Mouse (Mus musculus): ENCODE data around the gene Mrgpre. TPM values are rescaled to one million over a fixed set of nuclear protein-coding genes. Genes with fewer than 3 reads are reported as not detected.
A peak's percentile ranks its signal among the peaks of the same experiment; 100 is the strongest.

Mrgpre gene
- 2.3 and 2.4 TPM in 2 replicates for polyA plus RNA-seq (2014; fragmentation: Nextera tagmentation; extraction: Ambion mirVana)

DNA sequence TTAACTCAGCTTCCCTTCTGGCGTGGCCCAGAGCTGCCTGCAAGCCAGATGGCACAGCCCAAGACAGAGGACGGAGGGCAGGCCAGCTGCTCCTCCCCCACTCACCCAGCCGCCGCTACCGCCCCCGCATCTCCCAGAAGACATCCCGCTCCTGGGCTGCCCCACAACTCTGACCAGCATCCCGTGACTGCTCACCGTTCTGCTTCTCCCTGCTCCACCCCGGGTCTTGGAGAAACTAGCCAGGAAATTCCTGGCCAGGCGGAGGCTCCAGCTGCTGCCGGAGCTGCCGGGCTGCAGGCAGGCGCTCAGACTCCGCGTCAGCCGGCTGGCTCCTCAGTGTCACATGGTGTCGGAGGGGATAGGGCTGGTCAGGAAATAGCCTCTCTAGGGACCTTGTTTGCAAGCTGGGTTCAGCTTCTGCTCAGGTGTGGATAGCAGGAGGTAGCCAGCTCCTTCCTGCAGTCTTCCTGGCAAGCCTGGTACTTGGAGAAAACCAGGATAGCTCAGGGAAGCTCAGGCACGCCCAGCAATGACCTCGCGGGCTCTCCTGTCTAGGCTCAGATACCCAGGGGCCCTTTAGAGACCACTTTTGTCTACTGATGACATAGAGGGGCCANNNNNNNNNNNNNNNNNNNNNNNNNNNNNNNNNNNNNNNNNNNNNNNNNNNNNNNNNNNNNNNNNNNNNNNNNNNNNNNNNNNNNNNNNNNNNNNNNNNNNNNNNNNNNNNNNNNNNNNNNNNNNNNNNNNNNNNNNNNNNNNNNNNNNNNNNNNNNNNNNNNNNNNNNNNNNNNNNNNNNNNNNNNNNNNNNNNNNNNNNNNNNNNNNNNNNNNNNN, at the start of gene Mrgpre:
Gene Mrgpre, minus strand, starts transcription at position 505 of the 834 bp plus-strand sequence.
- Histone ChIP-seq H3K9ac (ENCODE audit: low read length) (peak within 1 kb of the TSS; percentile 46), H3K4me2 (ENCODE audit: low read length) (peak within 1 kb of the TSS; percentile 49), H3K4me3 (ENCODE audit: low read depth, low read length) (peak within 1 kb of the TSS; percentile 30), H3K9me3 (ENCODE audit: control insufficient read depth, low read length) (no peaks in the 10 kb centered on the region), H3K4me1 (replicated peaks; ENCODE audit: control insufficient read depth, insufficient read depth, low read length) (peaks cover 10% of the 10 kb centered on the region), H3K27me3 (replicated peaks; ENCODE audit: control insufficient read depth, insufficient read depth, low read length) (no peaks in the 10 kb centered on the region), H3K36me3 (ENCODE audit: control insufficient read depth, insufficient read depth, low read length) (no peaks in the 10 kb centered on the region), H3K27ac (ENCODE audit: low read depth) (peak within 1 kb of the TSS; percentile 29)
- ATAC-seq (replicated peaks; ENCODE audit: low FRiP score, low TSS enrichment, low read depth): peak; percentile 85
- 4% methylated on average over 16 of the region's 21 CpGs for WGBS
- DNase-seq (ENCODE audit: low spot score): peak; percentile 83

DNA sequence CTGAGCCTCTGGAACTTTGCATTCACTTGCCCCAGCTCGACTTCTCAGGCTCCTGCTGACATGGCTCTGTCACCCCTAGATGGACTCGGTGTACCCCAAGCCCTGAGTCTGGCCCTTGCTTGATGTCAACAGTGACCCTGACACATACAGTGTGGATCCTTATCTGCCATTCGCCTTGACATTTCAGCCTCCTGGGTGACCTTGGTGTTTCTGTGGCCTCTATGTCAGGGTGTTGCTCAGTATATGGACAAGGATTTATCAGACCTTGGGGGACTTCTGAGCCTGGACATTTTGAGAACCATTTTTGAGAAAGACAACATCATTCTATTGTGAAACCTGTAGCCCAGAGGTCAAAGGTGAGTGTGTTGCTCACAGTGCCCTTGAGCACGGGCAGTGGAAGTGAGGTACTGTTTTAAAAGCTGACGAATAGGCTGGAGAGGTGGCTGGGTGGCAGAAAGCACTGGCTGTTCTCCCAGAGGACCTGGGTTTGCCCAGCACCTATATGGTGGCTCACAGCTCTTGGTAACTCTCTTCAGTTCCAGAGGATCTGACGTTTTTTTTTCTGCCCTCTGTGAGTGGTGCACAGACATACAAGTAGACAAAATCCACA, 49.4 kb upstream of the Mrgpre start:
- 80% methylated on average over 6 of the region's 6 CpGs for WGBS
- no peak overlapping the region for H3K4me2 ChIP-seq (ENCODE audit: low read length)
- ATAC-seq (replicated peaks; ENCODE audit: low FRiP score, low TSS enrichment, low read depth) (no peak), DNase-seq (ENCODE audit: low spot score) (no peak)
- peaks cover 22% of the 10 kb centered on the region for H3K36me3 ChIP-seq (ENCODE audit: control insufficient read depth, insufficient read depth, low read length)
- H3K27me3 ChIP-seq (replicated peaks; ENCODE audit: control insufficient read depth, insufficient read depth, low read length): no peaks in the 10 kb centered on the region
- H3K4me3 ChIP-seq (ENCODE audit: low read depth, low read length): no peak overlapping the region
- no peak overlapping the region for H3K27ac ChIP-seq (ENCODE audit: low read depth)
- H3K9ac ChIP-seq (ENCODE audit: low read length): no peak overlapping the region
- H3K9me3 ChIP-seq (ENCODE audit: control insufficient read depth, low read length): no peaks in the 10 kb centered on the region
- H3K4me1 ChIP-seq (replicated peaks; ENCODE audit: control insufficient read depth, insufficient read depth, low read length): peaks cover 16% of the 10 kb centered on the region

DNA sequence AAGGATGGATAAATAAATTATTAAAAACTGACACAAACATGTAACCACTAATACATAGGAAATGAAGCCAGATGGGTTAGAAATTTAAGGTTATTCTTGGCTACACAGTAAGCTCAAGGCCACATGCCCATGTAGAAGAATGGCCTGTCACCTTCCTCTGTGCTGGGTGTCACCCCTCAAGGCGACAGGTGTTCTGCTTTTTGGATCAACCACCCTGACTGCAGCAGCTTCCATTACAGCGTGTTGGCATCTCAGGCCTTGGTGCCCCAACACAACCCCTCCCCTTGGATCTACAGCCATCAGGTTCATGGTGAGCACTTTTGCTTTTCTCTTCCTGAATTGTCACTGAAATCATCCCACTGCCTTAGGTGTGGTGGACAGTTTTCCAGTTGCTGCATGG, 48.3 kb upstream of the Mrgpre start:
- Histone ChIP-seq H3K36me3 (ENCODE audit: control insufficient read depth, insufficient read depth, low read length) (peaks cover 11% of the 10 kb centered on the region), H3K9ac (ENCODE audit: low read length) (no peak overlapping the region), H3K4me1 (replicated peaks; ENCODE audit: control insufficient read depth, insufficient read depth, low read length) (peaks cover 16% of the 10 kb centered on the region), H3K4me3 (ENCODE audit: low read depth, low read length) (no peak overlapping the region), H3K27ac (ENCODE audit: low read depth) (no peak overlapping the region), H3K4me2 (ENCODE audit: low read length) (no peak overlapping the region), H3K9me3 (ENCODE audit: control insufficient read depth, low read length) (no peaks in the 10 kb centered on the region), H3K27me3 (replicated peaks; ENCODE audit: control insufficient read depth, insufficient read depth, low read length) (no peaks in the 10 kb centered on the region)
- WGBS: 94% methylated on average over 2 of the region's 2 CpGs
- ATAC-seq (replicated peaks; ENCODE audit: low FRiP score, low TSS enrichment, low read depth): no peak
- DNase-seq (ENCODE audit: low spot score): no peak

DNA sequence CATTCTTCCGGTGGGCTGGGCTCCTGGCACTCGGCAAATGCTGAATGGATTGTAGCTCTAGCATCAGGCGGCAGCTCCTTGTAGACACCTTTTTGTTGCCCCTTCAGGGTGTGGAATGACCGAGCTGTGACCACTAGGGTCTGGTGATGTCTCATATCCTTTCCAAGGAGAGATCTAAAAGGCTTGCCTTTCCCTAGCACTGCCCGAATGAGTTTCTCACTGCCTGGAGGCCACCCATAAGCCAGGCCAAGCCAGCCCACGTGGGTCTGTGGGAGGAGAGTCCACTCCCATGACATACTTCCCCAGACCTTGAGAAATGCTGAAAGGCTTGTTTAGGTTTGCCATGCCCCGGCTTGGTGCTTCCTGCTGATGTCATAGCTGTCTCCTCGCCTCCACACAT, 47.9 kb upstream of the Mrgpre start:
- no peak for DNase-seq (ENCODE audit: low spot score)
- no peak overlapping the region for H3K4me2 ChIP-seq (ENCODE audit: low read length)
- no peaks in the 10 kb centered on the region for H3K27me3 ChIP-seq (replicated peaks; ENCODE audit: control insufficient read depth, insufficient read depth, low read length)
- no peak overlapping the region for H3K4me3 ChIP-seq (ENCODE audit: low read depth, low read length)
- H3K9me3 ChIP-seq (ENCODE audit: control insufficient read depth, low read length): no peaks in the 10 kb centered on the region
- no peak for ATAC-seq (replicated peaks; ENCODE audit: low FRiP score, low TSS enrichment, low read depth)
- H3K9ac ChIP-seq (ENCODE audit: low read length): no peak overlapping the region
- H3K4me1 ChIP-seq (replicated peaks; ENCODE audit: control insufficient read depth, insufficient read depth, low read length): peaks cover 16% of the 10 kb centered on the region
- 73% methylated on average over 8 of the region's 8 CpGs for WGBS
- no peak overlapping the region for H3K27ac ChIP-seq (ENCODE audit: low read depth)
- H3K36me3 ChIP-seq (ENCODE audit: control insufficient read depth, insufficient read depth, low read length): peaks cover 8% of the 10 kb centered on the region

DNA sequence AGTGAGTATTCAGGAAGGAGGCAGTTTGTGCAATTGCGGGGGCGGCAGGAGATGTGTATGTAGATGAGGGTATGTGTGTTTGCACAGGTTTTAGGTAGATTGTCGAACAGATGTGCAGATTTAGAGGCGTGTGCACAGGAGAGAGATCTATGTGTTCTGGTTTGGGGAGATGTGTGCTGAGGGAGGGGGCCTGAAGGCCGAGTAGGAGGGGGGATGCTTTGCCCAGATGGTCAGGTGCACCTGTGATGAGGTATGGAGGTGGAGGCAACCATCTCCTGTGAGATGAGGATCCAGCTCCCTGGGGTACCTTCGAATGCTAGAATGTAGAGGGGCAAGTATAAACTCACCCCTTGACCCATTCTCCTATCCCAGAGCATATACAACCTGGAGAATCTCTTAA, 46.1 kb upstream of the Mrgpre start:
- H3K4me2 ChIP-seq (ENCODE audit: low read length): peak overlapping the region; percentile 95
- no peaks in the 10 kb centered on the region for H3K9me3 ChIP-seq (ENCODE audit: control insufficient read depth, low read length)
- H3K27ac ChIP-seq (ENCODE audit: low read depth): 0 out of 2 replicates have a peak overlapping the region, but pooled peaks have one; percentile 40
- 9% methylated on average over 6 of the region's 6 CpGs for WGBS
- H3K4me3 ChIP-seq (ENCODE audit: low read depth, low read length): peak overlapping the region; percentile 66
- peaks cover 14% of the 10 kb centered on the region for H3K4me1 ChIP-seq (replicated peaks; ENCODE audit: control insufficient read depth, insufficient read depth, low read length)
- H3K9ac ChIP-seq (ENCODE audit: low read length): peak overlapping the region; percentile 62
- H3K27me3 ChIP-seq (replicated peaks; ENCODE audit: control insufficient read depth, insufficient read depth, low read length): no peaks in the 10 kb centered on the region
- ATAC-seq (replicated peaks; ENCODE audit: low FRiP score, low TSS enrichment, low read depth): peak; percentile 10
- H3K36me3 ChIP-seq (ENCODE audit: control insufficient read depth, insufficient read depth, low read length): no peaks in the 10 kb centered on the region
- DNase-seq (ENCODE audit: low spot score): no peak

DNA sequence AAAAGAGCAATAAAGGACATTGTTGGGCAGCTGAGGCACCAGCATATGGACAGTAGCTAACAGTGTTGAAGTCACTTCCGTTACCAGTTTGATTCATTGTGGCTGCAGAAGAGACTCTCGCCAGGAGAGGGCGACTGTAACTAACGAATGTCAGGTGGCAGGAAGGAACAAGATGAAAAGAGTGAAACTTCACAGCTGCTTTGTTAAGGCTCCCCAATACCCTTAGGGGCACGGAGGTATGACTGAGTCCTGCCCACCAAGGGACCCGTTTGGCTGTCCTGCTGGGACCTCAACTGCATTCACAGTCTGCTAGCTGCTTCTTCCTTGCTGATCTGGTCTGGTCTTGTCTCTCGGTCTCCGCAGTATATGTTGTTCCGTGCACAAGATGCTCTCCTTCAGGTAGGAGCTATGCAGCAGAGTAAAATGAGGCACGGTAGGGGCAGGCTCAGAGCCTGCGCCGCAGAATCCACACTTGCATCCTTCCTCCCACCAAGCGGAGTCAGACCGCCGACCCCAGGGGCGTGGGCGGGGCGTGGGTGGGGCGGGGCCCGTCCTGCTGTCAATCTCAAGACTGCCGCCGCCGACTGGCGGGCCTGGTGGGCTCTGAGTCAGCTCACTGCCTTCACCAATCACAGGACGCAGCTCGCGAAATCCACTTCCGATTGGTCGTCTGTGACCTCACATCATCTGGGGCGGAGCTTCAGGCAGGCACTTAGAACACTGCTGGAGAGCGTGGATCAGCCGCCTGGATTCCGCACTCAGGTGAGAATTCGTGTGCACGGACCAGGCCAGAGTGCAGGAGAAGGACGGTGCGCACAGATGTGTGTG, 45.4 kb upstream of the Mrgpre start:
- Histone ChIP-seq H3K36me3 (ENCODE audit: control insufficient read depth, insufficient read depth, low read length) (no peaks in the 10 kb centered on the region), H3K9ac (ENCODE audit: low read length) (peak overlapping the region; percentile 64), H3K9me3 (ENCODE audit: control insufficient read depth, low read length) (no peaks in the 10 kb centered on the region), H3K4me3 (ENCODE audit: low read depth, low read length) (peak overlapping the region; percentile 66), H3K4me2 (ENCODE audit: low read length) (peak overlapping the region; percentile 95), H3K4me1 (replicated peaks; ENCODE audit: control insufficient read depth, insufficient read depth, low read length) (peaks cover 10% of the 10 kb centered on the region), H3K27me3 (replicated peaks; ENCODE audit: control insufficient read depth, insufficient read depth, low read length) (no peaks in the 10 kb centered on the region), H3K27ac (ENCODE audit: low read depth) (peak overlapping the region; percentile 91)
- peak; percentile 99 for ATAC-seq (replicated peaks; ENCODE audit: low FRiP score, low TSS enrichment, low read depth)
- 0% methylated on average over 37 of the region's 37 CpGs for WGBS
- DNase-seq (ENCODE audit: low spot score): peak; percentile 97

DNA sequence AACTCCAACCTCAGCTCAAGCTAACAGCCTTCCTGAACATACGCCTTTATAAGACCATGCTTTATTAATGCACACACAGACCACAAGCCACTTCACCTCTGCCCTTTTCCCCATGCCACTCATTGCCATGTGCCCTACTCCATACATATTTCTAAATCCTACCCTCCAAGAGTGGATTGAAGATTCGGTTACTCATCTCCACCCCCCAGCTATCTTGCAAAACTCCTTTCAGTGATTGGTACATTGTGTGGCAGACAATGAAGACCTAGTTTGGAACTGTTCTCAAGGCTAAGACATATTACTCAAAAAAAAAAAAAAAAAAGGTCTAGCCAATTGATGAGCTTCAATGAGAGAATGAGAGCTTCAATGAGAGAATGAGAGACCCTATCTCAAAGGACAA, 42.7 kb upstream of the Mrgpre start:
- Histone ChIP-seq H3K27ac (ENCODE audit: low read depth) (no peak overlapping the region), H3K27me3 (replicated peaks; ENCODE audit: control insufficient read depth, insufficient read depth, low read length) (no peaks in the 10 kb centered on the region), H3K4me1 (replicated peaks; ENCODE audit: control insufficient read depth, insufficient read depth, low read length) (peaks cover 17% of the 10 kb centered on the region), H3K4me2 (ENCODE audit: low read length) (no peak overlapping the region), H3K9ac (ENCODE audit: low read length) (no peak overlapping the region), H3K4me3 (ENCODE audit: low read depth, low read length) (no peak overlapping the region), H3K36me3 (ENCODE audit: control insufficient read depth, insufficient read depth, low read length) (no peaks in the 10 kb centered on the region), H3K9me3 (ENCODE audit: control insufficient read depth, low read length) (no peaks in the 10 kb centered on the region)
- ATAC-seq (replicated peaks; ENCODE audit: low FRiP score, low TSS enrichment, low read depth) (no peak), DNase-seq (ENCODE audit: low spot score) (no peak)
- WGBS: 94% methylated on average over 2 of the region's 2 CpGs

DNA sequence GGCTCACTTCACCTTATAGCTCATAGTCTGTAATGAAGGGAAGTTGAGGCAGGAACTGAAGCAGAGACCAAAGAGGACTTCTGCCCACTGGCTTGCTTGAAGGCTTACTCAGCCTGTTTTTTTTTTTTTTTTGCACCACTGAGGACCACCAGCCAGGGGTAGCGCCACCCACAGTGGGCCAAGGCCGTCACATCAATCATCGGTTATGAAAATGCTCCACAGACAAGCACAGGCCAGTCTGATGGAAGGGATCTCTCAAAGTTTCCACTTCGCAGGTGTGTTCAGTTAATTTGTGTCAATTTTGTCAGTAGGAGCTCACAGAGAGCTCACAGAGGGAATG, 38.9 kb upstream of the Mrgpre start:
- Histone ChIP-seq H3K36me3 (ENCODE audit: control insufficient read depth, insufficient read depth, low read length) (peaks cover 6% of the 10 kb centered on the region), H3K9ac (ENCODE audit: low read length) (peak overlapping the region; percentile 45), H3K4me2 (ENCODE audit: low read length) (peak overlapping the region; percentile 61), H3K9me3 (ENCODE audit: control insufficient read depth, low read length) (no peaks in the 10 kb centered on the region), H3K27ac (ENCODE audit: low read depth) (peak overlapping the region; percentile 65; the same call in 1 of the 2 replicates), H3K4me3 (ENCODE audit: low read depth, low read length) (peak overlapping the region; percentile 70), H3K4me1 (replicated peaks; ENCODE audit: control insufficient read depth, insufficient read depth, low read length) (peaks cover 14% of the 10 kb centered on the region), H3K27me3 (replicated peaks; ENCODE audit: control insufficient read depth, insufficient read depth, low read length) (no peaks in the 10 kb centered on the region)
- peak; percentile 28 for ATAC-seq (replicated peaks; ENCODE audit: low FRiP score, low TSS enrichment, low read depth)
- WGBS: 78% methylated on average over 4 of the region's 4 CpGs
- no peak for DNase-seq (ENCODE audit: low spot score)

Measured in intestine, embryonic 14.5 days (tissue).